Mouse (Mus musculus): ENCODE results near the gene Cct3.
"Not testable (repeated sequence)": the region's sequence is repeated elsewhere in the genome, so short reads cannot be mapped to it uniquely, and the experiment has no call there.

The Cct3 gene

GRCm38 (mm10) chr3:88363700-88364099 lies 66.8 kb downstream of the Cct3 start:
- no peak for DNase-seq

DNA sequence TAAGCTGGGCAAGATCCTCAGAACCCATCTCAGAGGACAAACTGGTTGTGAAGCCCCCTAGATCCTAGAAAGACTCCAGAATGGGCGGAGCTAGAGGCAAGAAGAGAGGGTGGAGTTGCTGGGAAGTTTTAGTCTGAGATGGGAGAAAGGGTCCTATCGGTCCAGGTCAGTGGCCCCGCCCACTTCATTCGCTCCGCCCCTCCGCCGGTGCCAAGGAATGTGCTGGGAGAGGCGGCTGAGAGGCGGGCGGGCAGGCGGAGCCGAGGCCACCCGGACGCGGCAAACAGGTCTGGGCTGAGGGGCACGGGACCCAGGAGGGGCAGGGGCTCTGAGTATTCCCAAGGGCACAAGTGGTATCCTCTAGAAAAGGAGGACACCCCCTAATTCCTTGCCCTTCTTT lies 67.4 kb downstream of the Cct3 start, which contains the start of gene Paqr6:
TSS of gene Paqr6 (plus strand) at position 248 of the 400 bp plus-strand sequence.
- DNase-seq = no peak

DNA sequence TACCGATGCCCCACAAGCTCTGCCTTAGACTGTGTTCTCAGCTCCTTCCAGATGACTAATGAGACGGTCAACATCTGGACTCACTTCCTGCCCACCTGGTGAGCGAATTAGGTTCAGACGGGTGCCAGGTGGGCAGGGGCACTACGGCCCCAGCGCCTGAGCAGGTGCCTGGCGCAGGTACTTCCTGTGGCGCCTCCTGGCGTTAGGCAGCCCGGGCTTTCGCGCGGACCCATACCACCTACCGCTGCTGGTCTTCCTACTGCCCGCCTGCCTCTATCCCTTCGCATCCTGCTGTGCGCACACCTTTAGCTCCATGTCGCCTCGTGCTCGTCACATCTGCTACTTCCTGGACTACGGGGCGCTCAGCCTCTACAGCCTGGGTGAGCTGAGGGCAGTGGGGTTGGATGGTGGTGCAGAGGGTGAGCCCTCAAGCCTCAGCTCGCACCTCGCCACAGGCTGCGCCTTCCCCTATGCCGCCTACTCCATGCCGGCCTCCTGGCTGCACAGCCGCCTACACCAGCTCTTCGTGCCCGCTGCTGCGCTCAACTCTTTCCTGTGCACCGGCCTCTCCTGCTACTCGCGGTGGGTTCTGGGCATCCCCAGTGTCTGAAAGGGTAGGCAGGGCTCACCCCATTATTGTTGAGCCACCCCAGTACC lies 68.9 kb downstream of the Cct3 start:
- no peak for DNase-seq

DNA sequence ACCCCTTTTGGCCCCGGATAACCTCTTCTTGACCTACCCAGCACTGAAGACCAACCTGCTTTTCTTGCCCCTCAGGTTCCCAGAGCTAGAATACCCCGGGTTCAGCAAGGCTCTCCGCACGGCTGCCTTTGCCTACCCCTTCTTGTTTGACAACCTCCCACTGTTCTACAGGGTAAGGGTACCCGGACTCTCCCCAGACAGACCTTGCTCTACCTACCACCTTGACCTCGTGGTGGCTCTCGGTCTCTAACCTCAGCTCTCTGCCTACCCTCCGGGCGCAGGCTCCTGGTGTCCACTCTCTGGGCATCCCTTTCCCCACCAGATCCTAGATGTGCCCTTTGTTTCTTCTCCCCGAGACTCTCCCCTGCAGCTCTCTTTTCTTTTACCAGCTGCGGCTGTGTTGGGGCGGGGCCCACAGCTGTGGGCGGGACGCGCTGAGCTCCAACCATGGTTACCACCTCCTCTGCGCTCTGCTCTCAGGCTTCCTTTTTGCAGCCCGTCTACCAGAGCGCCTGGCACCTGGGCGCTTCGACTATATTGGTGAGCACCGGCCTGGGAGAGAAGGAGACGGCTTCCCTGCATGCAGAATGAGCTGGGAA lies 70.0 kb downstream of the Cct3 start:
- peak; percentile 53 for DNase-seq

DNA sequence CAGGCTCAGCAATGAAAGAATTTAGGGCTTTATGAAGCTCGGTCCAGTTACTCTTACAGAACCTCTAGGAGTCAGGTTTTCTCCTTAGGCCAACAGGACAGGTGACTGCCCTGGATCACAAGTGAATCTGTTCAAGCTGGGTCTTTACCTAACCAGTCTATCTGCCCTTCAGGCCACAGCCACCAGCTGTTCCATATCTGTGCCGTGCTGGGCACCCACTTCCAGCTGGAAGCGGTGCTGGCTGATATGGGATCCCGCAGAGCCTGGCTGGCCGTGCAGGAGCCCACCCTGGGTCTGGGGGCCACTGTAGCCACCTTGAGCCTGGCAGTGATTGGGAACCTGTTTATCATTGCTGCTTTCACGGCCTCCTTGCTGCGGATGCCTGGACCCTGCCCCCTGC lies 70.6 kb downstream of the Cct3 start:
- DNase-seq = not testable (repeated sequence)

DNA sequence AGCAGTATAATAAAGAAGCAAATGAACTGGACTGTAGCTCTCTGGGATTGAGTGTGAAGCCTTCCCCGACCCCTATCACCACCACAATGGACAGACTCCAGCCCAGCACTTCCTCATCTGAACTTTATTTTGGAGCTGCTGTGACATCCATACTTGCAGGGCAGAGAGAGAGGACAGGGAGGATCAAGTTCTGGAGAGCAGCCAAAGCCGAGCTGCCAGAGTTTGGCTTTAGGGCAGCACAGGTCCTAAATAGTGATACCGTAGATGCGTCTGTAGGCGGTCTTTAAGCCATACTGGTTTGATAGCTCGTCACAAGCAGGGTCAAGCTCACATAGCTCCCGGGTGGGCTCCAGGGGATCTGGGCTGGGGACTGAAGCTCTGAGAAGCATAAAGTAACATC lies 71.6 kb downstream of the Cct3 start:
- not testable (repeated sequence) for DNase-seq

Measured in right cerebral cortex, postnatal 14 days (tissue).